Mouse (Mus musculus): ENCODE results near the gene Slit3. TPM values are rescaled to one million over a fixed set of nuclear protein-coding genes. Genes with fewer than 3 reads are reported as not detected.

Slit3 gene
- total RNA-seq (2021) = 10 to 100 TPM; 56.9 to 64.1 TPM

DNA sequence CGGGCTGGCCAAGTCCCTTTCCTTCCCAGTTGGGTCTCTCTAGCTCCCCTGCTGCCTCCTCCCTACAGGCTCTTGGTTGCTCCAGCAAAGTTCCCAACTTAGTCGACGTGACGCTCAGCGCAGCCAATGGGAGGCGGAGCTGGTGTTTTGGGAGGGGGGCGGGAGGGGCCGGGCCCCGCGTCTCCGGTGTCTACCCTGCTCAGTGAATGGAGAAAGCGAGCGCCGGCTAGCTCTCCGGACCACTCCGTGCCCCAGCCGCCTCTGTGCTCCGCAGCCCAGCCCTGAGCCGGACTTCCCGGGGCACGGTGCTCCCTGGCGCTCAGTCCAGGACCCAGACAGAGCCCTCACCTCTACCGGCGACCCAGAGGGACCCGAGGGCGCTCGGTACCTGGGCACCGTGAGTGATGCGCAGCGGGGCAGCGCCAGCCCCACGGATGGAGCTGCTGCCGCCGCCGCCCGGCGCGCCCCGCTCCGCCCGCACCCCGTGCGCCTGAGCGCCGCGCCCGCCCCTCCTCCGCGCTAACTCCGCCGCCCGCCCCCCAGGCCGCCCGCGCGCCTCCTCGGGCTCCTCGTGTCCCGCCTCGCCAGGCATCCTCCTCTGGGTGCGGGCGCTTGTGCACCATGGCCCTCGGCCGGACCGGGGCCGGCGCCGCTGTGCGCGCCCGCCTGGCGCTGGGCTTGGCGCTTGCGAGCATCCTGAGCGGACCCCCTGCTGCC, at the start of gene Slit3:
Gene Slit3 (plus strand): TSS at position 331 of the 717 bp plus-strand sequence.
- peak in 1 of 2 experiments; percentile 73 for DNase-seq (ENCODE audit: low spot score in 2 of 2)
- intact Hi-C loops (cut with DNase I) = loop anchor here (1.0 to 10.0 kb wide), 6 partner anchors 56 to 544 kb away; no protein-coding TSS in a partner anchor

DNA sequence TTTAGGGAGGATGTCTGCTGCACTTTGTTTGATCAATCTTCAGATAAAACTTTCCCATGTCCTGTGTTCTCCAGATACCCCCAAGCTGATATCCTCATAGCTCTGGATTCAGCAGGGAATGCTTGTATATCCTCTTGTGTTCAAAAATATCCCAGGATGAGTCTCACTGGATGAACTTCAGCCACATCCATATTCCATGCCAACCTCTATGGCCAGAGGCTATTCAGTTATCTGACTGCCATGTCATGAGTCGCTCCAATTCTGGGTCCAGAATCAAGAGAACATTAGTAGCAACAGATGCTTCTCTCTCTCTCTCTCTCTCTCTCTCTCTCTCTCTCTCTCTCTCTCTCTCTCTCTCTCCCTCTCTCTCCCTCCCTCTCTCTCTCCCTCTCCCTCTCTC, 49.6 kb upstream of the Slit3 start:
- intact Hi-C loops (cut with DNase I) = no loop called here
- DNase-seq (ENCODE audit: low spot score in 2 of 2) = no peak

DNA sequence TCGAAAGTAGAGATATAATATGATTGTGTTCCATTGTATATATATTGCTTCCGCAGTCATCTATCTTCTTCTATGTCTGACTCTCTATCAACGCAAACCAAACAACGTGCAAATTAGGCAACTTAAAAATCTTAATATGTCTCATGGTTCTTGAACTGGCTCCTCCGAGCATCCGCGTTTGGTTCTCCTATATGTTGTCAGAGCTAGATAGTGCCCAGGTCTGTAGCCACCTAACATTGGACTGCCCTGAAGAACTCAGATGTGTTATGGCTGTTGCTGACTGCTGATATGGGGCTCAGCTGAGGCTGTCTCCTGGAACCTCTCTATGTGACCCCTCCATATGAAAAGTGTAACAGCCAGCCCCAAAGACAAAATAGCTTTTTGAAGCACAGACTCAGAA, 45.6 kb upstream of the Slit3 start:
- intact Hi-C loops (cut with DNase I) = no loop called here
- no peak for DNase-seq (ENCODE audit: low spot score in 2 of 2)

DNA sequence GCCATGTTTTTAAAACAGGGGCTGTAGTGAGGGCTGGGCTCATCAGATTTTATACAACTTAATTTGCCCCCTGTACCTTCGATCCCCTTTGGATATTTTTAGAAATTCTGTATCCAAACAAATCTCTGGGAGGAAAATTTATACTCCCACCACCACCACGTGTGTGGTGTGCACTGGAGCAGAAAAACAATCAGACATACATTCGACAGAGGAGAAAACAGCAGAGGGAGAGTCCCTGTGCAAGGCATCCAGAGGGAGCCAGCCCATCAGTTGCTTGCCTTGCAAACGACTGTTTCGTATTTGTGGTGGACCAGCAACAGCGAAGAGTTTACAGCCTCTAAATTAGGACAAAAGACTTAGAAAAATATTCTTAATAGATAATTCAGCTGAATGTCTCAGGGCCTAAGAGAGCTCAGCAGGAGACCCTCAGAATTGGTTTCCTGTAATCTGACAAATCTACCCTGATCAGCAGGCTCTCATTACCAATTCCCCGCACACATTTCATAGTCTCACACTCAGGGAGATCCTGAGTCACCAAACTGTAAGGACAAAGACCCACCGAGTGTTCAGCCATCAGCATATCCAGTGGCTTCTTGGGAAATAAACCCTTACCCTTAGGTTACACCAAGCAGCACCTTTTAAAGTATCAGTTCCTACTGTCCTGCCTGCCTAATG, 40.4 kb upstream of the Slit3 start:
- DNase-seq (ENCODE audit: low spot score in 2 of 2) = no peak
- intact Hi-C loops (cut with DNase I) = no loop called here

DNA sequence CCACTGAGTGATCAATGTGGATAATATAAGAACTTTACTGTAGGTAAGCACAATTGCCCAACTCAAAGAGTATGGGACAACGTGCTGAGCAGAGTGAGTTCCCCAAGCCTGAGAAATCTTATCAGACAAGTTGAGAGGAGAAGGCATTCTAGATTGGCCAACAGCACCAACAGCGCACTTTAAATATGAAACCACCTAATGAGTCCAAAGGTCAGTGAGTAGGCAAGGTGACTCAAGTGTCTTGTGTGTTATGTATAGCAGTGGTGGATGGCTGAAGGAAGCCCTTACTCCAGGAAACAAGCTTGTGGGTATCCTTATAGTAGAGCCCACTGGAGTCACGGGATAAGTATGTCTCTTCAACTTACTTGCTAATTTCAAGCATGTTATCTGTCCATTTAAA, 38.7 kb upstream of the Slit3 start:
- intact Hi-C loops (cut with DNase I) = no loop called here

DNA sequence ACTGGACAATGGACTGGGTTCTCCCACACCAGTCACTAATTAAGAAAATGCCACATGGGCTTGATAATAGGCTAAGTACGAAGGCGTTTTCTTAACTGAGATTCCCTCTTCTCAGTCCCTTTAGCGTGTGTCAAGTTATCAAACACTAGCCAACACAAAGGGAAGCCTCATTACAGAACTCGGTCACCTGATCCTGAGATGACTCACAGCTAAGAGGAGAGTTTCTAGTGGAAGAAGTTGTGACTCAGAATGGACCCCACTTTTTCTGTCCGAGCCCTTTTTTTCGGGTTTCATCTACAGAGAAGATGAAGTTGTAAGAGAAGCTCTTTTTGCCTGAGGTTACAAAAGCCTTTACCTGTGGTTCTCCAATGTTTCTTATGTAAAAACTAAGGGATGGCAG, 38.0 kb upstream of the Slit3 start:
- intact Hi-C loops (cut with DNase I) = no loop called here
- DNase-seq (ENCODE audit: low spot score in 2 of 2) = no peak

More for the DNA sequence above, 38.7 kb upstream of the Slit3 start:
- no peak for DNase-seq (ENCODE audit: low spot score in 2 of 2)

DNA sequence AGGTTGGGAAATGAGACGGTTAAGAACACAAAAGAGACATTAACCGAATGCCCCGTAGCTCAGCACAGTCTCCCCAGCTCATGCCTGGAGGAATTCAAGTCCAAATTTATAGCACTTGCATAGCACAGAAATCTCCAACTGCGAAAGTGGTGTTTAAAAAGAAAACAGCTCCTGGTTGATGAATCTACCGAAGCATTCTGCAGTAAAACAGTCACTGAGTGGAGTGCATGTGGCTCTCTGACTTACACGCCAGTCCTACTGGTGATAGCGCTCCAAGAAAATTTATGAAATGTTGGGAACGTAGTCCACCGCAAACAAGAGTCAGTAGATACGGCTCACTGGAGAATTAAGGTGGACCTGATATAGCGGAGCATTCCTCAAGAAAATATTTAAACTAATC, 35.7 kb upstream of the Slit3 start:
- DNase-seq (ENCODE audit: low spot score in 2 of 2) = no peak
- intact Hi-C loops (cut with DNase I) = no loop called here

DNA sequence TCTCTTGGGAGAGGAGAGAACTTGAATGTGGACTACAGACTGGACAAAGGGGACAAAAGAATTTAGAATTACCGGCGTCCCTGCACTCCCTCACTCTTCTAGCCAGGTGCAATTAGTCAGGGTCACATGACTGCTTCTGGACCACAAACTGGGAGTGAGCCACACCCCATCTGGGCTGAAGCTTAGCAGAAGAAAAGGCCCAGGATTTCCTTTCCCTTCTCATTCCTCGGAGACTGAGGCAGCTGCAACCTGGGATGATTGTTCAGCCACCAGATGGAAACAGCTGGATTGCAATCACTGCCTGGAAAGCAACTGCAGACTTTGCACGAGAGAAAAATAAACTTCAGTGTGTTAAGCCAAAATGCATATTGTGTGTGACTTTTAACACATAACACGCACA, 35.0 kb upstream of the Slit3 start:
- intact Hi-C loops (cut with DNase I) = no loop called here
- DNase-seq (ENCODE audit: low spot score in 2 of 2) = no peak

DNA sequence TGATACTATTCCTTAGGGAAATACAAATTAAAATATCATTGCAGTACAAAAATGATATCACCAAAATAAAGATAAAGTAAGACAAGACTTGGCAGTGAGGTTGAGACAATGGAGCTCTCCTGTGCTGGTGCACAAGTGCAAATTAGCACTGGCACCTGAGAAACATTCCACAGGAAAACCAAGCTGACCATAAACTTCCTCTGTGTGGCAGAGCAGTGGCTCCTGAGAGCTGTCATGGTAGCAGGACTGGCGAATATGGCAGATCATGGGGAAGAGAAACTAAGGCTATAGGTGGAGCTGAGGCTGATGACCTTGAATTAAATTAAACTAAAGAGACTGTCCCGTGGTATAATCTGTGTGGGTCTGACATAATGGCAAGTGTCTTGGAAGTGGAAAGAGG, 33.6 kb upstream of the Slit3 start:
- intact Hi-C loops (cut with DNase I) = no loop called here
- DNase-seq (ENCODE audit: low spot score in 2 of 2) = no peak

DNA sequence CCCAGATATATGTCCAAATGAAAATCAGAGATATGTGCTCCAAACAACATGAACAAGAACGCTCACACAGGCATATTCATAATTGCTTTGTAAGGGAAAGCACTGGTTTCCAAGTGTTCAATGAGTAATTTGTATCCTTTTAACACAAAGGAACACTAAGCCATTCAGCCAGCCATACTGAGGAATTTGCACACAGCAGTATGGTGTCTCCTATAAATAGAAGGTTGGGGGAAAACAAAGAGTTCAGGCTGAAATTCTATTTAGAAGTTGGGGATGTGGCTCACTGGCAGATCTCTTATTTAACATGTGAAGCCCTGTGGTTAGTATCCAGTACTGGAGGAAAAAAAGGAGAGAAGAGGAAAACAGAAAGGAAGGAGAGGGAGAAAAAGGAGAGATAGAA, 32.9 kb upstream of the Slit3 start:
- DNase-seq (ENCODE audit: low spot score in 2 of 2) = no peak
- intact Hi-C loops (cut with DNase I) = no loop called here

DNA sequence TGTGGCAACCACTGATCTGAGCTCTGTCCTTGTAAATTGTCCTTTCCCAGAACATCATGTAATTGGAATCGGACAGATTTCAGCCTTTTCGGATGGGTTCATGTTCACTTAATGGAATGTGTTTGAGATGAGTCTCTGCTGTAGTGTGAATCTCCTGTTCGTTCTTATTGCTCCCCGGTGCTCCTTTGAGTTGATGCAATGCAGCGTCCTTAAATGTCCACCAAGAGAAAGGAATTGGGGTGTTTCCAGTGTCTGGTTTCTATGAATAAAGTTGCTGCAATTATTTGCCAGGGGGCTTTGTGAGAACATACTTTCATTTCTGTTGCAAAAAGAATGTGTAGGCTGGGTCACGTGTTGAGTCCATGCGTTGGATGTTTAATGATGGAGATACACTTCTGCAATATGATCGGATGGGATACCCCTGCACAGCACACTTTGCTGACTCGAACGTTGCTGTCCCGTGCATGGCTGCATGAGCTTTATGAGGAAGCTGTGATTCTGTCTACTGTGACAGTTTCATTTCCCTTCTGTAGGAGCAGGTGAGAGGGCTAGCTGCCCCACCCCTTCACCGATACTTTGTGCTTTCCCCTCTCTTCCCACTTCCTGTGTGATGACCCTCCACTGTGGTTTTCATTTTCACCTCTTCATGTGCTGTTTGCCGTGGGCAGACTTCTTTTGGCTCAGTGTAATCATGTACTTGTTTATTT, 30.2 kb upstream of the Slit3 start:
- no peak for DNase-seq (ENCODE audit: low spot score in 2 of 2)
- intact Hi-C loops (cut with DNase I) = no loop called here

DNA sequence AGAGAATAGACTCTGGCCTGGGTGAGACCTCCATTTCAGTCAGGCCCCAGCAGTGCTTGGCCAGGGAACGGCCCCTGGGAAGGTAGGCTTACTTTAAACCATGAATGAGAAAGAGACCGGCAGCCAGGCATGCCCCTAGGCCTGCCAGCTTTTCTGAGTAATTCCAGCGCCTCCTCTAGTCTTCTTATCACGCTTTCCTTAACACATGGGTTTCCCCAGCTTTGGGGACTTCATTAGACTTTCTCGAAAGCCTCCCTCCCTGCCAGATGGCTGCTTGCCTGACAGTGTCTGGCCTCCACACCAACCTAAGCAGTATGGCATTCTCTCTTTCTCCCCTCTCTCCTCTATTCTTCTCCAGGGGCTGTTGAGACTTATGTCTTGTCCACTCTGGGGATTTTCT, 24.5 kb upstream of the Slit3 start:
- intact Hi-C loops (cut with DNase I) = no loop called here
- peak in 1 of 2 experiments; percentile 4 for DNase-seq (ENCODE audit: low spot score in 2 of 2)

DNA sequence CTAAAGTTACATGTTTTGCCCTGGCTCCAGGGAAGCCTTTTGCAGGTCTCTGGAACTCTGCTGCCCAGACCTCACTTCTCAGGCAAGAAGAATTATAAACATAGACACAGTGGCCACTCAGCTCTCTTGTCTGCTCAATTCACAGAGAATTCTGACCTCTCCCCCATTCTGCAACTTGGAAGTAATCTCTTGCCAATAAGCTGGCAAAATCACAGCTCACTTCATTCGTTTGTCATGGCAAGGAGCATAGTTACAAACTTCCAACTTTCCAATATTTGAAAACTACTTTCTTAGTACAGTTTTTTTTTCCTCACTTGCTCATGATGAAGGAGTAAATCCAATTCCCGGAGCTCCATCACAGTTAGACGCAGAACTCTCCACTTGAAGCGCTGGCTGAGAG, 11.2 kb upstream of the Slit3 start:
- DNase-seq (ENCODE audit: low spot score in 2 of 2) = no peak
- intact Hi-C loops (cut with DNase I) = no loop called here

DNA sequence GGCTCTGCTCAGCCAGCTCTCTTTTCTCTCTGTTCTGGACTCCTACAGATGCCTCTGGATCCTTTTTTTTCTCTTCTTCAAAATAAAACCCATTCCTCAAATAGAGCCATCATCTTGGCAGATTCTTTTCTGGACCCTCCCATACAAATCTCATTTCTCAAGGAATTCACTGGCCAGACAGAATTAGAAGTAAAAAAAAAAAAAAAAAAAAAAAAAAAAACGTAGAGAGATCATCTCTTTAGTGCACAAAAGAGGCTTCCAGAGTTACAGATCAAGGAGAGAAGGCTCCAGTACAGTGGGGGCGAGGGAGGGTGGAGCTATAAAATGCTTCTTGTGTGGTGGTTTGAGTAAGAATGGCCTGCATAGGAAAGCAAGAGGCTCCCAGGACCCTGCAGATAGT, 10.2 kb upstream of the Slit3 start:
- DNase-seq (ENCODE audit: low spot score in 2 of 2) = no peak
- intact Hi-C loops (cut with DNase I) = no loop called here

DNA sequence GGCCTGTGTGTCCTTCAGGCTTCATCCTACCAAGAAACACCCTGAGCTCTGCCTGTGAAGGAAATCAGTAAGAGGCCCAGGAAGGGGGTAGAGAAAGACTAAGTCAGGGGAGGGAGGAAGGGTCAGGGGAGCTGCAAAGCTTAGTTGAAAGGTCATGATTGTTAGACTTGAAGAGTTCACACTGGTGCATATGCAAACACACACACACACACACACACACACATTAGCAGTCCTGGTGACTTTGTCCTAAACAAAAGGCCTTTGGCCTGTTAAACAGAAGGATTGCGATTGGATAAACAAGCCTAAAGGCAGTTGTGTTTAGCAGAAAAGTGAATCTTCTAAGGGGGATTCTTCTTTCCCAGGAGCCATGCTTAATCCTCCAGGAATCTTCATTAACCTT, 7.7 kb upstream of the Slit3 start:
- intact Hi-C loops (cut with DNase I) = no loop called here
- no peak for DNase-seq (ENCODE audit: low spot score in 2 of 2)

DNA sequence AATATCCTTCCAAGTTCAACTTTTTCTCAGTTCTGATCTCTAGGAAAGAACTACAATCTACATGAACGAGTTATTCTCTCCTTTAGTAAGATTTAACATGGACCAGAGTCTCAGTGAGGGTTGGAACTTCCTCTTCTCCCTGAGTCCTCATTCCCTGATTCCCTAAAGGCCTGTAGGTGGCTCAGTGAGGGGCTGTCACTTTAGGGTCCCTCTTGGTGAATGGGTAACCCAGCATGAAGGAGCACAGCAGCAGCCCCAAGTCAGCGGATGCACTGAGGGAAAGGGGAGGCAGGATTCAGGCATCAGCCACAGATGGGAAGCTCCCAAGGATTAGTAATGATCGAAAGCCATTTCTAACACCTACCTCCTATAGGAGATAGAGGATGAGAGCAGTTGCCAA, 4.6 kb upstream of the Slit3 start:
- intact Hi-C loops (cut with DNase I) = loop anchor here (5.0 kb wide), 1 partner anchor 234 kb away; no protein-coding TSS in a partner anchor

DNA sequence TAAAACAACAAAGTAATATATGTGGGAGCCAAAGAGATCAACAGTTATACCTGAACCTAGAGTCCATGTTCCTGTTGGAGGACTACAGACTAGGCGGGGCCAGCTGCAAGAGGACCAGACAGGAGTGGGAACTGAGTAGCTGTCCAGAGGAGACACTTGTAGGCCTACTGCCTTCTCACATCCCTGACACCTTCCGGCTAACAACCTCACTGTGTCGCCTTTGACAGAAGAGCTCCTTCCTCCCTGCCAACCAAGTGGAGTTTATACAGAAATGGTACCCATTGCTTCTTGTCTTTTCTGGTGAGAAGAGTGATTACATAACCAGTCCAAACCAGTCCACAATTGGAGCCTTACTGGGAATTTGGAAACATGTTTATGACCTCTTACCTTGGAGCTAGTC, 3.2 kb upstream of the Slit3 start:
- DNase-seq (ENCODE audit: low spot score in 2 of 2) = no peak
- intact Hi-C loops (cut with DNase I) = loop anchor here (5.0 kb wide), 1 partner anchor 236 kb away; no protein-coding TSS in a partner anchor

More for the DNA sequence above, 4.6 kb upstream of the Slit3 start:
- no peak for DNase-seq (ENCODE audit: low spot score in 2 of 2)

DNA sequence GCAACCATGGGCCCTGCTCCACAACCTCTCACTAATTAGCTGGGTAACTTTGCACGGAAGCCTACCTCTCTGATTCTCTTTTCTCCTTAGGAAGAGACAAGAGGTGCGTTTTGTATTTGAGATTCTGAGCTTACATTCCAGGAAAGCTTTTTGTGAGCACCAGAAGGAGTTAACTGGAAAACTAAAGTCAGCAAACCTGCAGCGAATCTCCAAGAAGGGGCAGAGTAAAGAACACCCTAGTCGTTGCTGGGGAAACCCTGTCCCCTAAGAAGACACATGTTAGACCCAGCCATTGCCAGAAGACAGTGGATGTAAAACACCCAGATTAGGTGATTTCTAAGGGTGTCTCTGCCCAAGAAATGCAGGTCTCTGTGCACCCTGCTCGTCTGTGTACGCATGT, 2.3 kb upstream of the Slit3 start:
- no peak for DNase-seq (ENCODE audit: low spot score in 2 of 2)
- intact Hi-C loops (cut with DNase I) = loop anchor here (1.0 to 5.0 kb wide), 3 partner anchors 236 to 333 kb away; no protein-coding TSS in a partner anchor

DNA sequence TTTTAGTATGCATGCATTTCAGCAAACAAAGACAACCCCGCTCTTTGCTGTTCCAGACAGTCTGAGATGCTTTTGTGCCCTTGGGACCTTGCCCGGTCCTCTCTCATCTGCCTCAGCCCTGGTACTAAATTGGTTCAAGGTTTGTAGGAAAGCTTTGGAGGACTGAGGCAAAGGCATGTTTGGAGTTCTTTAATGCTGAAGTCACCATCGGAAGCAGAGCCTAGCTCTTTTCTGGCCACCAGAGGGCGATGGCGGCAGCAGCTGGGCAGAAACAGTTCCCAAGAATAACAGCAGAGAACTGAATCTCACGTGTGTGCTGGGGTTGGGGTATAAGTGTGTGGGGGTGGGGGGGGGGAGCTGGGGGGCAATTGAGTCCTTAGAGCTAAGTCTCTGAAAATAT, 1.7 kb upstream of the Slit3 start:
- DNase-seq (ENCODE audit: low spot score in 2 of 2) = peak; percentile 76 to 81
- intact Hi-C loops (cut with DNase I) = loop anchor here (1.0 to 5.0 kb wide), 3 partner anchors 237 to 332 kb away; no protein-coding TSS in a partner anchor

DNA sequence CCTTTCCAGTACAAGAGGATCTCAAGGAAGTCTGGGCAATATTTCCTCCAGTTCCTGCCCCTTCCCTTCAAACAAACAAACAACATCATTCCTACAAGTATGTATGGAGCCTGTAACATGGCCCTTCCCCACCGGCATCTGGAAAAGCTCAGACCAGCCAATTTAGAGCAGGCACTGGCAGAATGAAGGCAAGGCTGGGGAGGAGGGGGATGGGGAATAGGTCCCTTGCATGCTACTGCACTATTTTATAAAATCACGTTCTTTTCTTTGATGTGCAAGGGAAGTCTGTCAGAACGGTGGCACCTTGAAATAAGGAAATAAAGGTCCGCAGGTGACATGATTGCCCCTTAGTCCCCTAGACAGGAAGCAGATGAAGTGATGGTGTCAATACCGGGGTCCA, 948 bp upstream of the Slit3 start:
- intact Hi-C loops (cut with DNase I) = loop anchor here (2.0 to 10.0 kb wide), 5 partner anchors 57 to 545 kb away; no protein-coding TSS in a partner anchor
- DNase-seq (ENCODE audit: low spot score in 2 of 2) = no peak
